Mouse (Mus musculus): ENCODE data around the gene Lrrc19. TPM values are rescaled to one million over a fixed set of nuclear protein-coding genes. Genes with fewer than 3 reads are reported as not detected.
"Not testable (repeated sequence)": the region's sequence is repeated elsewhere in the genome, so short reads cannot be mapped to it uniquely, and the experiment has no call there.

Lrrc19 gene
- not detected for polyA plus RNA-seq (2012; fragmentation: generic; extraction: Trizol)

DNA sequence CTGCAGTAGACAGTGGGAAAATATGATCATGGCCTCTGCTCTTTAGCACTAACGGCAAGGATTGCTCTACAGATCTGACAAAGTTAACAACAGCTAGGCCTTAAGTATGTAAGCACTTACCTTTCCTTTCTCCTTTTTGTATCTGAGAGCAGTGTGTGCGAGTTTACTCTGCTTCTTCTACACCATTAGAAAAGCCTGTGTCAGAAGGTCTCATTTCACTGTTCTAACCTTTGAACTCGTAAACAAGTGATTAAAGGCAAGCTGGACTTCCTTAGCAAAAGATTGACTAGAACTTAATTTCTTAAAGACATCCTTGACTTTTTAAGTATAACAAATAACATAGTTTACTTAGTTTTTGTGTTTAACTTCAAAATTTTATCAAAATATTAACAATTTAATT, at the start of gene Lrrc19:
Lrrc19 (minus strand) TSS at position 225 of the 400 bp plus-strand sequence.
- TF ChIP-seq TCF12 (IDR thresholded peaks at IDR 0.05; ENCODE audit: insufficient read depth, poor library complexity, severe bottlenecking) = no peak
- no peak for TF ChIP-seq POLR2A (IDR thresholded peaks at IDR 0.05; ENCODE audit: insufficient read length, low read depth)
- no peak for TF ChIP-seq SRF (IDR thresholded peaks at IDR 0.05; ENCODE audit: control insufficient read depth, insufficient read length, low read depth)
- no peak for TF ChIP-seq MYOG (IDR thresholded peaks at IDR 0.05; ENCODE audit: control insufficient read depth in 1 of 3, insufficient read depth in 1 of 3, insufficient read length in 2 of 3, low read depth in 2 of 3)
- TF ChIP-seq TCF3 (IDR thresholded peaks at IDR 0.05; ENCODE audit: insufficient read length, low read depth) = no peak
- TF ChIP-seq REST (IDR thresholded peaks at IDR 0.05; ENCODE audit: insufficient read depth, insufficient read length) = no peak
- TF ChIP-seq E2F4 (IDR thresholded peaks at IDR 0.05; ENCODE audit: insufficient read depth) = no peak
- TF ChIP-seq USF1 (IDR thresholded peaks at IDR 0.05; ENCODE audit: low read depth) = no peak
- Histone ChIP-seq H3K4me2 (ENCODE audit: low read depth) (no peak within 1 kb of the TSS), H3K4me3 (no peak within 1 kb of the TSS), H3K27me3 (ENCODE audit: control insufficient read depth, insufficient read depth, insufficient read length) (no peaks in the 10 kb centered on the region), H3K36me3 (ENCODE audit: control insufficient read depth, insufficient read depth) (peaks cover 8% of the 10 kb centered on the region), H3ac (ENCODE audit: control insufficient read depth, insufficient read length) (no peak within 1 kb of the TSS), H3K79me2 (ENCODE audit: control insufficient read depth, insufficient read depth) (no peaks in the 10 kb centered on the region)

DNA sequence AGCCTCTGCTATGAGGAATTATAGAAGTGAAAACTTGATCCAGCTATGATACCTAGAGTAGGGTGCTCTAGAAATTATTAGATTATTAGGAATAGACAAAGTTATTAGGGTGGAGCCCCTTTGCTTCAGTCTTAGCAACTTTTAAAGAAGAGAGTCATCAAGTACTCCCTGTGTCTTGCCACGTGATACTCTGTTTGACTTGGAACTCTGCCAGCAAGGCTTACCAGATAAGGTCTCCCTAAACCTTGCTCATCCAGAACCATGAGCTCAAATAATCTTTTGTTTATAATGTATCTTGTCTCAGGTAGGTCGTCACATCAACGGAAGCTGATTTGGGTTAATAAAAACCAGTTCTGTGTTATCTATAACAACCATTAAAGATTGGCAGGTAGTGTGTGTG, 46.4 kb upstream of the Lrrc19 start:
- H3K27me3 ChIP-seq (ENCODE audit: control insufficient read depth, insufficient read depth, insufficient read length) = no peaks in the 10 kb centered on the region
- no peaks in the 10 kb centered on the region for H3K79me2 ChIP-seq (ENCODE audit: control insufficient read depth, insufficient read depth)
- H3K36me3 ChIP-seq (ENCODE audit: control insufficient read depth, insufficient read depth) = peaks cover 5% of the 10 kb centered on the region
- no peak for TF ChIP-seq POLR2A (IDR thresholded peaks at IDR 0.05; ENCODE audit: insufficient read length, low read depth)
- no peak for TF ChIP-seq MAX (IDR thresholded peaks at IDR 0.05; ENCODE audit: low read depth)
- no peak for TF ChIP-seq MYOD1 (IDR thresholded peaks at IDR 0.05; ENCODE audit: control insufficient read depth in 1 of 3, insufficient read length in 2 of 3, low read depth in 2 of 3)
- TF ChIP-seq POLR2AphosphoS2 (IDR thresholded peaks at IDR 0.05; ENCODE audit: insufficient read length, low read depth) = no peak
- TF ChIP-seq CEBPB (IDR thresholded peaks at IDR 0.05; ENCODE audit: insufficient read depth, poor library complexity, severe bottlenecking) = no peak
- TF ChIP-seq TCF12 (IDR thresholded peaks at IDR 0.05; ENCODE audit: insufficient read depth, poor library complexity, severe bottlenecking) = no peak
- no peak for TF ChIP-seq MYOG (IDR thresholded peaks at IDR 0.05; ENCODE audit: control insufficient read depth in 1 of 3, insufficient read depth in 1 of 3, insufficient read length in 2 of 3, low read depth in 2 of 3)
- TF ChIP-seq E2F4 (IDR thresholded peaks at IDR 0.05; ENCODE audit: insufficient read depth) = no peak
- no peak for TF ChIP-seq USF1 (IDR thresholded peaks at IDR 0.05; ENCODE audit: low read depth)
- no peak overlapping the region for H3K4me3 ChIP-seq
- H3ac ChIP-seq (ENCODE audit: control insufficient read depth, insufficient read length) = no peak overlapping the region
- H3K4me2 ChIP-seq (ENCODE audit: low read depth) = no peak overlapping the region

DNA sequence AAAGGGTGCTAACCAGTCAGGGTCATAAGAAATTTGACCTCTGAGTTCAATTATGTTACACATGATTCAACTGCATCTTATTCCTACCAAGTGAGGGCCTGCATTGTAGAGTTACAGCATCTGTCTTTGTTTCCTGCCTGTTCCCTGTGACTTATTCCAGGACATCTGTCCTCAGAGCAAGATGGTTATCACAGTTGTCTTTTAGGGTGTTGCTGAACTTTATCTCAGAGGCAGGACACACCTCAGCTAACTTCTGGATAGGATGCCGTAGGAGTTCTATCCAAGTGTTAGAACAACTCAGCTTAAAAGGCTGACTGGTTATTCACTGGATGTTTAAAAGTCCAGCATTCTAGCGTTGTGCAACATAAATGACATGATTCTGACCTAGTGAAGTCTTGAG, 42.2 kb upstream of the Lrrc19 start:
- H3ac ChIP-seq (ENCODE audit: control insufficient read depth, insufficient read length) = no peak overlapping the region
- H3K36me3 ChIP-seq (ENCODE audit: control insufficient read depth, insufficient read depth) = peaks cover 17% of the 10 kb centered on the region
- TF ChIP-seq MYOD1 (IDR thresholded peaks at IDR 0.05; ENCODE audit: control insufficient read depth in 1 of 3, insufficient read length in 2 of 3, low read depth in 2 of 3) (no peak), REST (IDR thresholded peaks at IDR 0.05; ENCODE audit: insufficient read depth, insufficient read length) (no peak), TCF3 (IDR thresholded peaks at IDR 0.05; ENCODE audit: insufficient read length, low read depth) (no peak), USF1 (IDR thresholded peaks at IDR 0.05; ENCODE audit: low read depth) (no peak)
- no peak overlapping the region for H3K4me3 ChIP-seq
- H3K27me3 ChIP-seq (ENCODE audit: control insufficient read depth, insufficient read depth, insufficient read length) = no peaks in the 10 kb centered on the region
- no peak overlapping the region for H3K4me2 ChIP-seq (ENCODE audit: low read depth)
- no peaks in the 10 kb centered on the region for H3K79me2 ChIP-seq (ENCODE audit: control insufficient read depth, insufficient read depth)

DNA sequence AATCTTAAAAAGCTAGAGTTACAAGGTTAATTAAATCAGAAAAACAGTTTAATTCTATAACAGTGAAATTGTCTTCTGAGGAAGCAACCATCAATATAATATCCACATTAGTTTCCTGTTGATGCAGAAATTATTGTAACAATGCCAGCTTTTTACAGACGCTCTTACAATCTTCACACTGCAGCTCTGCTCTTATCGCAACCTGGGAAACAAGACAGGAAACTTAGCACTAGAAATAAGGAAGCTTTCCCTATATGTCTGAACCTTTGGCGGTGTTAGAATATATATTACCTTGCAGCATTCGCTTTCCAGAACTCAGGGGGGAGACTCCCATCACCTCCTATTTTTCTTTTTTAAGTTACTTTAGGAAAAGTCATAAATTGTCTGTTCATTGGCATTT, 41.1 kb upstream of the Lrrc19 start:
- Histone ChIP-seq H3K27me3 (ENCODE audit: control insufficient read depth, insufficient read depth, insufficient read length) (no peaks in the 10 kb centered on the region), H3K79me2 (ENCODE audit: control insufficient read depth, insufficient read depth) (no peaks in the 10 kb centered on the region), H3K4me3 (no peak overlapping the region), H3K36me3 (ENCODE audit: control insufficient read depth, insufficient read depth) (peaks cover 23% of the 10 kb centered on the region), H3K4me2 (ENCODE audit: low read depth) (no peak overlapping the region), H3ac (ENCODE audit: control insufficient read depth, insufficient read length) (no peak overlapping the region)
- TF ChIP-seq CEBPB (IDR thresholded peaks at IDR 0.05; ENCODE audit: insufficient read depth, poor library complexity, severe bottlenecking) = no peak
- TF ChIP-seq MYOG (IDR thresholded peaks at IDR 0.05; ENCODE audit: control insufficient read depth in 1 of 3, insufficient read depth in 1 of 3, insufficient read length in 2 of 3, low read depth in 2 of 3) = no peak
- TF ChIP-seq SRF (IDR thresholded peaks at IDR 0.05; ENCODE audit: control insufficient read depth, insufficient read length, low read depth) = no peak
- no peak for TF ChIP-seq POLR2AphosphoS2 (IDR thresholded peaks at IDR 0.05; ENCODE audit: insufficient read length, low read depth)
- TF ChIP-seq MYOD1 (IDR thresholded peaks at IDR 0.05; ENCODE audit: control insufficient read depth in 1 of 3, insufficient read length in 2 of 3, low read depth in 2 of 3) = no peak
- TF ChIP-seq REST (IDR thresholded peaks at IDR 0.05; ENCODE audit: insufficient read depth, insufficient read length) = no peak
- TF ChIP-seq TCF12 (IDR thresholded peaks at IDR 0.05; ENCODE audit: insufficient read depth, poor library complexity, severe bottlenecking) = no peak
- TF ChIP-seq TCF3 (IDR thresholded peaks at IDR 0.05; ENCODE audit: insufficient read length, low read depth) = no peak
- TF ChIP-seq USF1 (IDR thresholded peaks at IDR 0.05; ENCODE audit: low read depth) = no peak
- TF ChIP-seq POLR2A (IDR thresholded peaks at IDR 0.05; ENCODE audit: insufficient read length, low read depth) = no peak
- no peak for TF ChIP-seq E2F4 (IDR thresholded peaks at IDR 0.05; ENCODE audit: insufficient read depth)
- no peak for TF ChIP-seq MAX (IDR thresholded peaks at IDR 0.05; ENCODE audit: low read depth)

DNA sequence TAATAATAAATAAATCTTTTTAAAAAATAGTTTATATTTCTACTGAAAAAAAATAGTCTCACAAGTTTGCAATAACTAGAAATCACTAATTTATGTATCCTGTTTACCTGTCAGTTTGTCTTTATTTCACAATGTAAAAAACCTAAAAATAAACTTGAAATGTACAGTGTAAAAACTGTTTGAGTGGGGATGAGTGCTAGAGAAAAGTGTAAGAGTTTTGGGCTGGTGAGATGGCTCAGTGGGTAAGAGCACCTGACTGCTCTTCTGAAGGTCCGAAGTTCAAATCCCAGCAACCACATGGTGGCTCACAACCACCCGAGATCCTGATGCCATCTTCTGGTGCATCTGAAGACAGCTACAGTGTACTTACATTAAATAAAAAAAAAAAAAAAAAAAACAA, 39.9 kb upstream of the Lrrc19 start:
- H3K79me2 ChIP-seq (ENCODE audit: control insufficient read depth, insufficient read depth); H3K4me2 ChIP-seq (ENCODE audit: low read depth); H3K4me3 ChIP-seq; H3ac ChIP-seq (ENCODE audit: control insufficient read depth, insufficient read length); H3K27me3 ChIP-seq (ENCODE audit: control insufficient read depth, insufficient read depth, insufficient read length): not testable (repeated sequence)
- peaks cover 25% of the 10 kb centered on the region for H3K36me3 ChIP-seq (ENCODE audit: control insufficient read depth, insufficient read depth)
